Mouse (Mus musculus) hindbrain, embryonic 14.5 days (tissue): ENCODE data around the gene Adtrp. TPM values are rescaled to one million over a fixed set of nuclear protein-coding genes. Genes with fewer than 3 reads are reported as not detected.

Experiments used
- ATAC-seq: fragments of 200-750 bp; cut with Nextera tagmentation; 2 replicates; pipeline ENCODE4 v1.8.0; 2017; ENCODE audit warnings: moderate number of reproducible peaks, mild to moderate bottlenecking, moderate TSS enrichment, moderate library complexity; ENCODE audit not compliant: low FRiP score
- DNase-seq: peaks from one replicate; pipeline ENCODE4 v3.0.0-alpha.2; 2015; ENCODE audit warnings: low spot score
- H3K27ac ChIP-seq: fragments of 300-500 bp; sonication (generic); 2 replicates; pipeline ENCODE4 v1.5.1; 2014; ENCODE audit warnings: mild to moderate bottlenecking, moderate library complexity
- H3K27me3 ChIP-seq: fragments of 300-500 bp; sonication (generic); 2 replicates; pipeline ENCODE4 v1.6.1; 2014; ENCODE audit warnings: mild to moderate bottlenecking, low read length, mixed read lengths; ENCODE audit not compliant: control insufficient read depth, insufficient read depth
- H3K36me3 ChIP-seq: fragments of 300-500 bp; sonication (generic); replicated peaks from 2 replicates; pipeline ENCODE4 v1.6.1; 2014; ENCODE audit not compliant: control insufficient read depth, insufficient read depth
- H3K4me1 ChIP-seq: fragments of 300-500 bp; sonication (generic); replicated peaks from 2 replicates; pipeline ENCODE4 v1.6.1; 2014; ENCODE audit warnings: antibody characterized with exemption, low read length, mixed read lengths; ENCODE audit not compliant: control insufficient read depth, insufficient read depth
- H3K4me2 ChIP-seq: fragments of 300-500 bp; sonication (generic); replicated peaks from 2 replicates; pipeline ENCODE4 v1.6.1; 2014; ENCODE audit warnings: mild to moderate bottlenecking, moderate library complexity
- H3K4me3 ChIP-seq: fragments of 300-500 bp; sonication (generic); replicated peaks from 2 replicates; pipeline ENCODE4 v1.5.1; 2014; ENCODE audit warnings: mild to moderate bottlenecking, low read length
- H3K9ac ChIP-seq: fragments of 300-500 bp; sonication (generic); 2 replicates; pipeline ENCODE4 v1.6.1; 2014
- H3K9me3 ChIP-seq: fragments of 300-500 bp; sonication (generic); 2 replicates; pipeline ENCODE4 v1.6.1; 2016; ENCODE audit warnings: low read length; ENCODE audit not compliant: control insufficient read depth
- WGBS: fragments of 180-500 bp; shearing (Covaris S2); extraction: QIAGEN DNeasy Blood & Tissue Kit; methylation state at CpG from one replicate; pipeline ENCODE4 v1.1.7; 2014; 5-methylcytosine and 5-hydroxymethylcytosine counted together
- polyA plus RNA-seq: library from polyadenylated mRNA; unstranded; fragments of >200 nt; fragmentation: Nextera tagmentation; extraction: Ambion mirVana; gene quantifications from 2 replicates; pipeline ENCODE4 v1.2.1, GENCODE M21; 2014

The Adtrp gene
- polyA plus RNA-seq, 1 experiment from 2014 or later: 0.21 TPM

- H3K4me1 ChIP-seq: no peaks in the 10 kb centered on the region
- H3K9me3 ChIP-seq: no peaks in the 10 kb centered on the region
- WGBS: 82% methylated on average over 5 of the region's 5 CpGs
- H3K4me3 ChIP-seq: no peak overlapping the region
- ATAC-seq (no peak), DNase-seq (no peak)
- no peak overlapping the region for H3K9ac ChIP-seq
- H3K27ac ChIP-seq: no peak overlapping the region
- no peaks in the 10 kb centered on the region for H3K27me3 ChIP-seq
- H3K4me2 ChIP-seq: no peak overlapping the region
- H3K36me3 ChIP-seq: no peaks in the 10 kb centered on the region
These were observed 106.9 kb downstream of the Adtrp start for GRCm38 (mm10) chr13:41740456-41741085.

GRCm38 (mm10) chr13:41737628-41738309 is 109.7 kb downstream of the Adtrp start:
- ATAC-seq (peak; percentile 51; the same call in 1 of the 2 replicates), DNase-seq (peak; percentile 47)
- Histone ChIP-seq H3K9ac (no peak overlapping the region), H3K4me2 (no peak overlapping the region), H3K27me3 (no peaks in the 10 kb centered on the region), H3K36me3 (no peaks in the 10 kb centered on the region), H3K9me3 (no peaks in the 10 kb centered on the region), H3K4me1 (no peaks in the 10 kb centered on the region), H3K4me3 (no peak overlapping the region), H3K27ac (no peak overlapping the region)
- WGBS: 52% methylated on average over 10 of the region's 10 CpGs

GRCm38 (mm10) chr13:41729660-41730059 is 117.8 kb downstream of the Adtrp start:
- Histone ChIP-seq H3K4me2 (no peak overlapping the region), H3K9me3 (no peaks in the 10 kb centered on the region), H3K27me3 (no peaks in the 10 kb centered on the region), H3K9ac (no peak overlapping the region), H3K4me1 (no peaks in the 10 kb centered on the region), H3K27ac (no peak overlapping the region), H3K4me3 (no peak overlapping the region), H3K36me3 (no peaks in the 10 kb centered on the region)
- 90% methylated on average over 8 of the region's 8 CpGs for WGBS
- DNase-seq (no peak), ATAC-seq (no peak)

GRCm38 (mm10) chr13:41727803-41728202 is 119.7 kb downstream of the Adtrp start:
- H3K9ac ChIP-seq: no peak overlapping the region
- H3K27ac ChIP-seq: no peak overlapping the region
- ATAC-seq (no peak), DNase-seq (no peak)
- no peaks in the 10 kb centered on the region for H3K4me1 ChIP-seq
- WGBS: 87% methylated on average over 3 of the region's 3 CpGs
- no peak overlapping the region for H3K4me2 ChIP-seq
- no peaks in the 10 kb centered on the region for H3K9me3 ChIP-seq
- no peaks in the 10 kb centered on the region for H3K27me3 ChIP-seq
- H3K4me3 ChIP-seq: no peak overlapping the region
- no peaks in the 10 kb centered on the region for H3K36me3 ChIP-seq

- Histone ChIP-seq H3K4me3 (no peak overlapping the region), H3K4me2 (no peak overlapping the region), H3K9me3 (no peaks in the 10 kb centered on the region), H3K27me3 (no peaks in the 10 kb centered on the region), H3K9ac (no peak overlapping the region), H3K36me3 (no peaks in the 10 kb centered on the region), H3K27ac (no peak overlapping the region), H3K4me1 (no peaks in the 10 kb centered on the region)
- DNase-seq: no peak
- no peak for ATAC-seq
- WGBS: 93% methylated on average over 16 of the region's 16 CpGs
These were observed 128.2 kb downstream of the Adtrp start for GRCm38 (mm10) chr13:41719331-41719730.

GRCm38 (mm10) chr13:41718051-41718450 is 129.4 kb downstream of the Adtrp start:
- Histone ChIP-seq H3K9me3 (no peaks in the 10 kb centered on the region), H3K36me3 (no peaks in the 10 kb centered on the region), H3K27me3 (no peaks in the 10 kb centered on the region), H3K9ac (no peak overlapping the region), H3K27ac (no peak overlapping the region), H3K4me3 (no peak overlapping the region), H3K4me1 (no peaks in the 10 kb centered on the region), H3K4me2 (no peak overlapping the region)
- WGBS: 91% methylated on average over 4 of the region's 4 CpGs
- ATAC-seq (no peak), DNase-seq (no peak)

Other genes with a start within 250 kb of the Adtrp start
- gene Tmem170b, start 241.8 kb downstream of the Adtrp start, polyA plus RNA-seq: 62.4 and 65.9 TPM in 2 replicates
- 21.8 and 23.0 TPM in 2 replicates for gene Hivep1, start 204.3 kb upstream of the Adtrp start, polyA plus RNA-seq